ENCODE assay signal across 13 mouse cellular contexts in the genomic region with DNA sequence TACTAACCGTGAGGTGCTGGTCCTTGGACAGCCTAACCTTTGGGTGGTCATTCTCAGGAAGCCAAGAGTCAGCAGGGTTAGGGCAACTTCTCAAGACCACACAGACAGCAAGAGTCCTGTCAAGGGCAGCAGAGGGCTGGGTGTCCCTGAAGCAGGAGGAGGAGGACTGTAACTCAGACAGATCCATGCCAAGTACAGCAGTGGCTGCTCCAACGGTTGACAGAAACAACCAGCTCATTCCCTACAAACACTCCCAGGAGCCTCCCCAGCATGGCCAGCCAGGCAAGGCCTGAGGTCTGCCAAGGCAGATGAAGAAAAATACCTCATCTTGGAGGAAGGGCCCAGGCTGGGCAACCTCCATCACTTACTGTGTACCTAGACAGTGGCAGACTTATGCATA.
"Had no signal": no experiment of that assay in that cellular context is flagged by ENCODE, and none has a peak within 500 bp of the region (broad histone marks: within the 10 kb centered on the region; RNA-seq: fewer than 3 reads in every experiment).

No protein-coding gene starts in this region.

- DNase-seq: lung, adult 18-20 months; lung, embryonic 14.5 days; lung, postnatal 10 days; lung, postnatal 4 days; midbrain, embryonic 14.5 days; retina, postnatal 1 day; right cerebral cortex, adult 18-20 months; right cerebral cortex, postnatal 25 days; right cerebral cortex, postnatal 4 days; spleen, adult 18-20 months; thymus, adult 2 months; thymus, postnatal 25 days; thymus, postnatal 4 days had no signal
